Mouse (Mus musculus) macrophage (primary cell): ENCODE data around the gene Zfp148. TPM values are rescaled to one million over a fixed set of nuclear protein-coding genes. Genes with fewer than 3 reads are reported as not detected.
A peak's percentile ranks its signal among the peaks of the same experiment; 100 is the strongest.
"Not testable (repeated sequence)": the region's sequence is repeated elsewhere in the genome, so short reads cannot be mapped to it uniquely, and the experiment has no call there.

Source experiments
- H3K27ac ChIP-seq: fragments of 350-480 bp; formaldehyde crosslinking; 2 replicates; pipeline ENCODE4 v1.9.0; 2021
- H3K36me3 ChIP-seq: fragments of 350-480 bp; formaldehyde crosslinking; 2 replicates; pipeline ENCODE4 v1.9.0; 2021; ENCODE audit errors: inconsistent target
- H3K4me3 ChIP-seq: fragments of 350-480 bp; formaldehyde crosslinking; 2 replicates; pipeline ENCODE4 v1.9.0; 2021; ENCODE audit errors: inconsistent target
- H3K79me2 ChIP-seq: fragments of 350-480 bp; formaldehyde crosslinking; 2 replicates; pipeline ENCODE4 v1.9.0; 2021; ENCODE audit errors: inconsistent target
- WGBS: methylation state at CpG from one replicate; pipeline ENCODE4 v1.1.7; 2026; ENCODE audit warnings: inconsistent platforms; ENCODE audit not compliant: missing documents; 5-methylcytosine and 5-hydroxymethylcytosine counted together
- polyA plus RNA-seq: library from polyadenylated mRNA; stranded (reverse); fragments of 250-400 nt; gene quantifications from 3 replicates; pipeline ENCODE4 v1.2.4, GENCODE M21; 2018; ENCODE audit warnings: inconsistent platforms

Gene Zfp148
- polyA plus RNA-seq, 1 experiment from 2014 or later: 17.6 TPM

DNA sequence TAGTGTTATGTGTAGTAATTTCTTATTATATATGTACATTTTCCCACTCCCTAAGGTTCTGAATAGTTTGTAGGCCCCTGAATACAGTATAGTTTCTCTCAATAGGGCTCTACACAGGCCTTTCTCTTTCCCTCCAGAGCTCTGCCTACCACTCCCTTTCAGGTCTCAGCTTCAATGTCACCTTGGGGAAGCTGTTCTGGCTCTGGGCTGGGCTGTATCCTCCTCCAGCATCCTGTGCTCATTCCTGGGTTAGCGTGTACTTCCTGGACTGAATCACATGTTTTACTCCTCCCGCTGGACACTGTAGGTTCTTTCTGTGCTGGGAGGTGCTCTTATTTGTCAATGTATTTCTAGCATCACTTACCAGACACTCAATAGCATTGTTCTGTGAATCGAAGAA lies 12.0 kb upstream of the Zfp148 start:
- WGBS: 88% methylated on average over 3 of the region's 3 CpGs
- no peaks in the 10 kb centered on the region for H3K79me2 ChIP-seq
- no peaks in the 10 kb centered on the region for H3K36me3 ChIP-seq
- no peak overlapping the region for H3K27ac ChIP-seq
- H3K4me3 ChIP-seq: no peak overlapping the region

DNA sequence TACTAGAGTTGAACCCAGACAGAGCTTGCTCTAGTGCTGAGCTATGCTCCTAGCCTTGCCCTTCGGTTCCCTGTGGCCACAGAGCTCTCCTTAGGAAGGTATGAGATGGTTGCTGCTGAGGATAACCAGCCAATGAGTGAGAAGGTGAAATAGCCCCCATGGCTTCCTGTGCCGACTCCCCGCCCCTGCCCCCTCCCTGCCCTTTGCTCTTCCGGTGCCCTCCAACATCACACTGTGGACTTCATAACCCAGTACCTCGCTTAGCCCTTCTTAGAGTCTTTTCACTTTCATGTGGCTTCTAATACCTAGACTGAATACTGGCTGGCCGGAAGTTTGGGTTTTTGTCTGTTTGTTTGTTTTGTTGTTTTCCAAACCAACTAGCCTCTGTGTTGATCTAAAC lies 9.8 kb upstream of the Zfp148 start:
- H3K27ac ChIP-seq: no peak overlapping the region
- H3K36me3 ChIP-seq: no peaks in the 10 kb centered on the region
- H3K79me2 ChIP-seq: no peaks in the 10 kb centered on the region
- WGBS: 67% methylated on average over 6 of the region's 6 CpGs
- no peak overlapping the region for H3K4me3 ChIP-seq

GRCm38 (mm10) chr16:33372611-33373010 lies 8.0 kb upstream of the Zfp148 start:
- Histone ChIP-seq H3K79me2 (no peaks in the 10 kb centered on the region), H3K27ac (no peak overlapping the region), H3K36me3 (no peaks in the 10 kb centered on the region), H3K4me3 (no peak overlapping the region)
- WGBS: 52% methylated on average over 5 of the region's 5 CpGs

DNA sequence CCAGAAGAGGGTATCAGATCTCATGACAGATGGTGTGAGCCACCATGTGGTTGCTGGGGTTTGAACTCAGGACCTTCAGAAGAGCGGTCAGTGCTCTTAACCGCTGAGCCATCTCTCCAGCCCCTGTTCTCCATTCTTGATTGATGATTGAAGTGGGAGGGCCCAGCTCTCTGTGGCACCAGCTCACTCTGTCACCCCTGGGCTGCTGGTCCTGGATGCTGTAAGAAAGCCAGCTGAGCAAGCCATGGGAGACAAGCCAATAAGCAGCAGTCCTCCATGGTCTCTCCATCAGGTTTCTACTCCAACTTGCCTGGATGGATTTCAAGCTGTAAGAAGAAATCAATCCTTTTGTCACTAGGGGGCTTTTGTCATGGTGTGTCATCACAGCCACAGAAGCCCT lies 7.3 kb upstream of the Zfp148 start:
- Histone ChIP-seq H3K4me3 (no peak overlapping the region), H3K79me2 (no peaks in the 10 kb centered on the region), H3K36me3 (no peaks in the 10 kb centered on the region), H3K27ac (no peak overlapping the region)
- 100% methylated on average over 2 of the region's 2 CpGs for WGBS

- WGBS: 88% methylated on average over 5 of the region's 5 CpGs
- no peak overlapping the region for H3K4me3 ChIP-seq
- H3K27ac ChIP-seq: no peak overlapping the region
- H3K36me3 ChIP-seq: no peaks in the 10 kb centered on the region
- peaks cover 1% of the 10 kb centered on the region for H3K79me2 ChIP-seq
These were observed 4.4 kb upstream of the Zfp148 start for GRCm38 (mm10) chr16:33376266-33376665.

DNA sequence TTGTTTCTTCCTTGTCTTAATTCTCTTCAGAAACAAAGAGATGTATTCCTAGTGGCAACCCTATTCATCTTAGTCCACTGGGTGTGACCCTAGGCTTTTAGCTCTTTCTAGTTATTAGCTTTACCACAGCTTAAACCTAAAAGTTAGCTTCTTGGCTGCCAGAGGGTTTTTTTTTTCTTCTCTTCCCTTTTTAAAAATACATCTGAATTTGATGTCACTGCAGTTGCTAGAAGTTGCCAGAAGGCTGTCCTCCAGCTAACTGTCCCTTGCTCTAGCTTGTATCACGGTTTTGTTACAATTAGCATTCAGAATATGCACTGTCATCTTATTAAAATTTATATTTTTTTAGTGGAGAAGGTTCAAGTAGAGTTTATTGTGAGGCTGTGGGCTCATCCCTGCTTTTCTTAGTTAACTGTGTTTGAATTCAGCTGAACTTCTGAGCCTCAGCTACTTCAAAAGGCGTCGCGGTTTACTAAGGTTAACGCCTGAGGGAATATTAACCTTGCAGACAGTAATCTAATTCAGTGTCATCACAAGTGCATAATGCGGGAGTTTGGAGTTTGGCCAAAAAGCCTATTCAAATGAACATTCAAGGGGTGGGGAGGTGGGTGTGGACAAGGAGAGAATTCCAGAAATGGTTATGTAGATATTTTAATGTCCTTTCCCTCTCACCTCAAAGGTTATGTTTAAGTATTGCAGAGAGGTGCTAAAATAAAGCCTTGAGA lies 1.3 kb upstream of the Zfp148 start:
- 75% methylated on average over 6 of the region's 6 CpGs for WGBS
- H3K36me3 ChIP-seq: no peaks in the 10 kb centered on the region
- peaks cover 32% of the 10 kb centered on the region for H3K79me2 ChIP-seq
- peak overlapping the region; percentile 69 for H3K4me3 ChIP-seq
- peak overlapping the region; percentile 62 for H3K27ac ChIP-seq

DNA sequence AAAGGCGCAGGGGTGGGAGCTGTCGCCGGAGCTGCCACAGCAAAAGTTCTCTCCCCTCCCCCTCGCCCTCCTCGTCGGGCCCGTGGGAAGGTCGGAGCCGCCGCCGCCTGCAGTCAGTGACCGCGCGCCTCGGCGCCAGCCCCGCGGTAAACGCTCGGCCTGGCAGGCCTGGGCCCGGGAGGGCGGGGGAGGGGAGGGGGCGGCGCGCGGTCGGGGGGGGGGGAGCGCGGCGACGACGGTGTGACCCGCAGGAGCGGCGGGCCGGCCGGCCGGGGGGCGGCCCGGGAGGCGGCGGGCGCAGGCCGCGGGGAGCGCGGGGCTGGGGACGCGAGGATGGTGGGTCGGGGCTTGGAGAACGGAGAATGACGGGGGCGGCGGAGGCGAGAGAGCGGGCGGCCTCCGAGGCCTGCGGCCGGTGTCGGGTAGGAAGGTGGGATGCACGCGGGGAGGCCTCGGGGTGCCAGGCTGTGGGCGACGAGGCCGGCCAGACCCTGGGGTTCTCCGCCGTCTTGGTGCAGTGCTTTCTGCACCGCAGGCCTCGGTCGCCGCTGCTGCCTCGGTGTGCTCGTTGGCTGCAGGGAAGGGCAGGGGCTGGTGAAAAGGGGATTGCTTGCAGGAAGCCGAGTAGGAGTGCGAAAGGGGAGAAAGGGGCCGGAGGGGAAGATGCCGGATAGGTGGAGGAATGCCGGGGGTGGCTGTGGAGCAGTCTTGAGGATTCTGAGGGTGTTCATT lies 412 bp downstream of the Zfp148 start:
- 0% methylated on average over 47 of the region's 80 CpGs for WGBS
- peak overlapping the region; percentile 55 for H3K27ac ChIP-seq
- H3K4me3 ChIP-seq: peak overlapping the region; percentile 81
- peaks cover 49% of the 10 kb centered on the region for H3K79me2 ChIP-seq
- H3K36me3 ChIP-seq: no peaks in the 10 kb centered on the region

DNA sequence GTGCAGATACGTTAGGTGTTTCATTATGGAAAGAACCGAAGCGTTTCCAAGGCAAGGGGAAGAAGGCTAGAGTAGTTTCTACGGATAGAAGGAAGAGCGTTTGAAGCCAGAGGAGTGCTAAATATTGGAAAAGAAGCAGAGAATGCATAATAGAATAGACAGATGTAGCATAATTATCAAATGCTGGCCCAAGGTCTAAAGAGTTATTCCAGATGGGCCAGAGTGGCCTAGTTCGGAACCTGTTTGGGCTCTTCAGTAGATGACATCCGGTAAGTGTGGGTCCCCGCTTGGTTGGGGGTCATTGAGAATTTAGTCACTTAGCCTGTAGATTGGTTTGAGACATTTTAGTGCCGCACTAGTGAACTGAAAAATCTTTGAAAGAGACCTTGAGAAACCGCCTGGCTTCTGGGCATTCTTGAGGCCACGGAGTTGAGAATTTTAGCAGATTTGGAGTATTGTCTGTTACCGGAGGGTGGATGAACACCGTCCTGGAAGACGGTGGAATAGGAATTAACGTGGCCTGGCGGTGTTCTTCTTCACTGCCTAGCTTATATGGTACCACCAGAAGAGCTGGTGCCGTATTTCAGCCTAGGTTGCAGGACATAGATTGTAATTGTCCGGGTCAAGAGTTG lies 1.1 kb downstream of the Zfp148 start:
- Histone ChIP-seq H3K36me3 (no peaks in the 10 kb centered on the region), H3K27ac (peak overlapping the region; percentile 55), H3K79me2 (peaks cover 56% of the 10 kb centered on the region), H3K4me3 (peak overlapping the region; percentile 81)
- WGBS: 1% methylated on average over 18 of the region's 18 CpGs

DNA sequence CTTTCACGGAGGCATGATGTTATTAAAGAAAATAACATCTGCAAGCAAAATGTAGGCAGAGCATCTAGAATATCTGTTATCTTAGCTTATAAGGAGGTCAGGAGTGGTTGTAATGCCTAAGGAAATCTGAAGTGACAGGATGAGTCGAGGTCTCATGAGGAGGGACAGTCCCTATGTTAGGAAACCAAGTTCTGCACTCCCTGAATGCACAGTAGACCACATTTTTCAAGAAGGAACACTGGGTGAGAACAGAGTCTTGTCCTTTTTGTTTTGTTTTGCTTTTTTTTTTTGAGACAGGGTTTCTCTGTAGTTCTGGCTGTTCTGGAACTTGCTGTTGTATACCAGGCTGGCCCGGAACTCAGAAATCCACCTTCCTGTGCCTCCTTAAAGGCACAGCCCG lies 1.7 kb downstream of the Zfp148 start:
- peak overlapping the region; percentile 55 for H3K27ac ChIP-seq
- WGBS: 3% methylated on average over 4 of the region's 4 CpGs
- H3K36me3 ChIP-seq: no peaks in the 10 kb centered on the region
- H3K4me3 ChIP-seq: peak overlapping the region; percentile 81
- peaks cover 62% of the 10 kb centered on the region for H3K79me2 ChIP-seq

DNA sequence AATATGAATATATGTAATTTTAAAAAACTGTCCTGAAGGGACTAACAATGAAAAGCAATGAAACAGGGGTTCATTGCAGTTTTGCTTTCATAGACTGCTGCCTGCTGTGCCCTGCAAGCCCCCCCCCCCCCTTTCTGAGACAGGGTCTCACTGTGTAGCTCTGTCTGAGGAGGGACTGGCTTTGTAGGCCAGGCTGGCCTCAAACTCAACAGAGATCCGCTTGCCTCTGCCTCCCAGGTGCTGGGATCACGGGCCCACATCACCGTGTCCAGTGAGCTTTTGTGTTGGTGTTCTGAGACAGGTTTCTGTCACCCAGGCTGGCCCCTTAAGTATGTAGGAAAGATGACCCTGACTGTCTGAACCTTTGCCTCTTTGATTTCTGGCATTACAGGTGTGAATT lies 2.9 kb downstream of the Zfp148 start:
- no peak overlapping the region for H3K27ac ChIP-seq
- WGBS: 100% methylated on average over 1 of the region's 3 CpGs
- no peak overlapping the region for H3K4me3 ChIP-seq
- H3K79me2 ChIP-seq: peaks cover 74% of the 10 kb centered on the region
- H3K36me3 ChIP-seq: no peaks in the 10 kb centered on the region

DNA sequence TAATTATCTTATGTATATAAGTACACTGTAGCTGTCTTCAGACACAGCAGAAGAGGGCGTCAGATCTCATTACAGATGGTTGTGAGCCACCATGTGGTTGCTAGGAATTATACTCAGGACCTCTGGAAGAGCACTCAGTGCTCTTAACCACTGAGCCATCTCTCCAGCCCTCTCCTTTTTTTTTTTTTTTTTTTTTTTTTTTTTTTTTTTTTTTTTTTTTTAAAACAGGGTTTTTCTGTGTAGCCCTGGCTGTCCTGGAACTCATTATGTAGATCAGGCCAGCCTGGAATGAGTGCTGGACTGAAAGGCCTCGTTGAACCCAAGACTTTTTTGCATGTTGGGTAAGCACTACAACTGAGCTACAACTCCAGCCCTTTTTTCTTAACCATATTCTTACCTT lies 3.4 kb downstream of the Zfp148 start:
- H3K79me2 ChIP-seq: peaks cover 79% of the 10 kb centered on the region
- WGBS: 100% methylated on average over 1 of the region's 2 CpGs

GRCm38 (mm10) chr16:33387013-33387412 lies 6.4 kb downstream of the Zfp148 start:
- H3K36me3 ChIP-seq: no peaks in the 10 kb centered on the region
- no peak overlapping the region for H3K4me3 ChIP-seq
- H3K27ac ChIP-seq: no peak overlapping the region
- 92% methylated on average over 2 of the region's 2 CpGs for WGBS
- peaks cover 100% of the 10 kb centered on the region for H3K79me2 ChIP-seq

More for the DNA sequence above, 3.4 kb downstream of the Zfp148 start:
- not testable (repeated sequence) for H3K36me3 ChIP-seq, H3K4me3 ChIP-seq, H3K27ac ChIP-seq

DNA sequence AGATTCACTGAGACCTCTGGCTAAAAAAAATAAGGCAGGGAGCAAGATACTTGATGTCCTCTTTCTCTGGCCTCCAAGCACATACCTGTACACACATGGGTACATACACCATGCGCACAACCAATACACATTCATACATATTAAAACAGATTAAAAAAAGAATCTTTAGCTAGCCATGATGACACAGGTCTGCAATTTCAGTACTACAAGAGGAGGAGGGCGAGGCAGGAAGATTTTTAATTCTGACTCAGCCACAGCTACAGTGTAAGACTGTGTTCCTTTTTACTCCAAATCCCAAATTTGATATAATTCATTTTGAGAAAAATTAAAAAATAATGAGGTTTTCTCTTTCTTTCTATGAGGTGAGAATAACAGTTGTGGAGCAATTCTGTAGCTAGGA lies 6.8 kb downstream of the Zfp148 start:
- H3K4me3 ChIP-seq: no peak overlapping the region
- H3K79me2 ChIP-seq: peaks cover 100% of the 10 kb centered on the region
- 100% methylated on average over 1 of the region's 2 CpGs for WGBS
- no peak overlapping the region for H3K27ac ChIP-seq
- H3K36me3 ChIP-seq: no peaks in the 10 kb centered on the region

- WGBS: under 1% methylated on average over 28 of the region's 28 CpGs
- Histone ChIP-seq H3K4me3 (peak overlapping the region; percentile 26), H3K79me2 (peaks cover 98% of the 10 kb centered on the region), H3K27ac (no peak overlapping the region), H3K36me3 (no peaks in the 10 kb centered on the region)
These were observed 19.5 kb downstream of the Zfp148 start for GRCm38 (mm10) chr16:33399913-33400782.
